12 mouse cellular contexts compared by ENCODE assay signal in genomic region chr4:47846389-47847318, GRCm38 (mm10).
DNase-seq lines count a peak whose midpoint lies in the region; ATAC-seq and TF ChIP-seq lines count a peak whose summit lies in the region.
"Had no signal": no experiment of that assay in that cellular context is flagged by ENCODE, and none has a peak within 500 bp of the region (broad histone marks: within the 10 kb centered on the region; RNA-seq: fewer than 3 reads in every experiment).

No protein-coding gene starts in this region.

- no peaks in the 10 kb centered on the region for H3K4me1 ChIP-seq in midbrain, embryonic 14.5 days (ENCODE audit: control insufficient read depth, insufficient read depth, low read length)
- no peaks in the 10 kb centered on the region for H3K4me1 ChIP-seq in midbrain, embryonic 11.5 days (ENCODE audit: control insufficient read depth, insufficient read depth, low read length)
- no peaks in the 10 kb centered on the region for H3K4me1 ChIP-seq in forebrain, postnatal 0 days (ENCODE audit: insufficient read depth)
- peaks cover 5% of the 10 kb centered on the region; the same call in 1 of the 2 replicates for H3K4me1 ChIP-seq in neural tube, embryonic 14.5 days (ENCODE audit: control insufficient read depth, insufficient read depth, low read length)

- peak; percentile 19 for DNase-seq in embryo, embryonic 11 days
- DNase-seq in embryo, embryonic 10 days (ENCODE audit: low spot score): no peak
- peak; percentile 65 for DNase-seq in midbrain, embryonic 14.5 days
- DNase-seq in midbrain, embryonic 11.5 days (ENCODE audit: low spot score, missing footprints): no peak
- peak; percentile 63 for DNase-seq in forebrain, postnatal 0 days
- no peak for DNase-seq in thymus, postnatal 14 days
- no peak for DNase-seq in thymus, adult 18-20 months
- DNase-seq: layer of hippocampus, adult 9-11 months; lung, postnatal 14 days had no signal

- ATAC-seq in midbrain, embryonic 14.5 days (ENCODE audit: low FRiP score, low TSS enrichment): no peak
- no peak for ATAC-seq in midbrain, embryonic 11.5 days (ENCODE audit: low FRiP score)
- peak; percentile 80; the same call in 1 of the 2 replicates for ATAC-seq in forebrain, postnatal 0 days
- peak; percentile 71; the same call in 1 of the 2 replicates for ATAC-seq in neural tube, embryonic 14.5 days (ENCODE audit: low read depth)
- ATAC-seq: intestine, postnatal 0 days had no signal

- no peak for TF ChIP-seq CTCF in forebrain, postnatal 0 days (IDR thresholded peaks at IDR 0.05; ENCODE audit: low read depth)

- H3K27me3 ChIP-seq in midbrain, embryonic 14.5 days (ENCODE audit: control insufficient read depth, insufficient read depth, low read length): no peaks in the 10 kb centered on the region
- no peaks in the 10 kb centered on the region for H3K27me3 ChIP-seq in midbrain, embryonic 11.5 days (ENCODE audit: control insufficient read depth, insufficient read depth, low read length)
- no peaks in the 10 kb centered on the region for H3K27me3 ChIP-seq in forebrain, postnatal 0 days (ENCODE audit: insufficient read depth, low read length)
- no peaks in the 10 kb centered on the region for H3K27me3 ChIP-seq in neural tube, embryonic 14.5 days (ENCODE audit: control insufficient read depth, insufficient read depth, low read length)
- H3K27me3 ChIP-seq: heart, embryonic 13.5 days had no signal

- no peak overlapping the region for H3K4me3 ChIP-seq in midbrain, embryonic 14.5 days (replicated peaks; ENCODE audit: low read depth, low read length)
- no peak overlapping the region for H3K4me3 ChIP-seq in midbrain, embryonic 11.5 days (ENCODE audit: low read depth, low read length)
- H3K4me3 ChIP-seq in forebrain, postnatal 0 days (ENCODE audit: low read depth, low read length): no peak overlapping the region
- no peak overlapping the region for H3K4me3 ChIP-seq in neural tube, embryonic 14.5 days (ENCODE audit: low read depth, low read length)
- H3K4me3 ChIP-seq: heart, embryonic 13.5 days had no signal

- no peaks in the 10 kb centered on the region for H3K9me3 ChIP-seq in midbrain, embryonic 14.5 days (ENCODE audit: control insufficient read depth, low read length)
- no peaks in the 10 kb centered on the region for H3K9me3 ChIP-seq in midbrain, embryonic 11.5 days (ENCODE audit: control insufficient read depth, low read length)
- H3K9me3 ChIP-seq in forebrain, postnatal 0 days (ENCODE audit: low read length): no peaks in the 10 kb centered on the region
- no peaks in the 10 kb centered on the region for H3K9me3 ChIP-seq in neural tube, embryonic 14.5 days (ENCODE audit: control insufficient read depth, low read length)
- H3K9me3 ChIP-seq: heart, embryonic 13.5 days had no signal

- no peak overlapping the region for H3K9ac ChIP-seq in midbrain, embryonic 14.5 days (replicated peaks; ENCODE audit: low read length)
- H3K9ac ChIP-seq in midbrain, embryonic 11.5 days (ENCODE audit: low read length): no peak overlapping the region
- H3K9ac ChIP-seq in forebrain, postnatal 0 days: no peak overlapping the region
- H3K9ac ChIP-seq in neural tube, embryonic 14.5 days (replicated peaks; ENCODE audit: low read depth, low read length): no peak overlapping the region
- H3K9ac ChIP-seq: heart, embryonic 13.5 days had no signal

- no peak overlapping the region for H3K27ac ChIP-seq in midbrain, embryonic 14.5 days (replicated peaks; ENCODE audit: low read depth, low read length)
- no peak overlapping the region for H3K27ac ChIP-seq in midbrain, embryonic 11.5 days (ENCODE audit: low read depth, low read length)
- H3K27ac ChIP-seq in forebrain, postnatal 0 days (ENCODE audit: low read depth, low read length): no peak overlapping the region
- peak overlapping the region; percentile 63 for H3K27ac ChIP-seq in neural tube, embryonic 14.5 days (ENCODE audit: low read depth, low read length)
- H3K27ac ChIP-seq: heart, embryonic 13.5 days had no signal

- H3K4me2 ChIP-seq in midbrain, embryonic 14.5 days (ENCODE audit: low read length): no peak overlapping the region
- no peak overlapping the region for H3K4me2 ChIP-seq in midbrain, embryonic 11.5 days
- no peak overlapping the region; the same call in 1 of the 2 replicates for H3K4me2 ChIP-seq in forebrain, postnatal 0 days (ENCODE audit: low read depth)
- H3K4me2 ChIP-seq in neural tube, embryonic 14.5 days (ENCODE audit: low read depth, low read length): no peak overlapping the region
- H3K4me2 ChIP-seq: heart, embryonic 13.5 days had no signal

- no peaks in the 10 kb centered on the region for H3K36me3 ChIP-seq in midbrain, embryonic 14.5 days (ENCODE audit: control insufficient read depth, insufficient read depth, low read length)
- H3K36me3 ChIP-seq in midbrain, embryonic 11.5 days (ENCODE audit: control insufficient read depth, insufficient read depth, low read length): no peaks in the 10 kb centered on the region
- no peaks in the 10 kb centered on the region for H3K36me3 ChIP-seq in forebrain, postnatal 0 days (ENCODE audit: insufficient read depth)
- H3K36me3 ChIP-seq in neural tube, embryonic 14.5 days (ENCODE audit: control insufficient read depth, insufficient read depth, low read length): no peaks in the 10 kb centered on the region
- H3K36me3 ChIP-seq: heart, embryonic 13.5 days had no signal

- 66% methylated on average over 12 of the region's 12 CpGs for WGBS in midbrain, embryonic 14.5 days
- WGBS in midbrain, embryonic 11.5 days: 70% methylated on average over 12 of the region's 12 CpGs
- WGBS in forebrain, postnatal 0 days: 23% methylated on average over 12 of the region's 12 CpGs
- WGBS in neural tube, embryonic 14.5 days: 31% methylated on average over 12 of the region's 12 CpGs

Comparison
In these comparisons a context has a peak if more than half of its experiments do, and no peak if none do; other contexts are left out.
1. DNase-seq: peak in embryo, embryonic 11 days (single experiment), midbrain, embryonic 14.5 days (single experiment) and forebrain, postnatal 0 days (single experiment); none in embryo, embryonic 10 days (single experiment), midbrain, embryonic 11.5 days (single experiment), thymus, postnatal 14 days (single experiment) and thymus, adult 18-20 months (0 of 2).
2. ATAC-seq: peak in forebrain, postnatal 0 days (single experiment) and neural tube, embryonic 14.5 days (single experiment); none in midbrain, embryonic 14.5 days (single experiment) and midbrain, embryonic 11.5 days (single experiment).